In the genomic region with DNA sequence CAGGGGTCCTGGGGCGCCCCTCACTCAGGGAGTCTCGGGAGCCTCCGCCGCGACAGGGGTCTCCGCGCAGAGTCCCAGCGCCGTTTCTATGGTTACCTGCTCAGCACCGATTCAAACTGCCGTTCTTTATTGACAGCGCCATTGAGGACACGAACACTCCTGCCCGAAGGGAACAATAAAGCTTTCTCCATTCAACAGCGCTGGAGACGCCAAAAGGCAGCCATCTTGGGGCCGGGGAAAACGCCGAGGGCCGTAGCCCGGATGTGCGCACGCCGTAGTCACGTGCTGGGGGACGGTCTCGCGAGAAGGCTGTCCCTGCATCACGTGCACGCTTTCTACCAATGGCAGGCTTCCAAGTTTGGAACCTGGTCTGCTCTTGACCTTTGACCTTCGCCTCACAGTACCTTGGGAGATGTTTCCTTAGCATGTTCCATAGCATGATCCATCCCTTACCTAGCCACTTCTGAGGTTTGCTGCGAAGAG, we compare ENCODE assay signal across 8 mouse cellular contexts. TPM values are rescaled to one million over a fixed set of nuclear protein-coding genes. Genes with fewer than 3 reads are reported as not detected.
DNase-seq lines count a peak whose midpoint lies in the region; ATAC-seq lines count a peak whose summit lies in the region.

A gene (minus strand): TSS at position 252 of the 483 bp plus-strand sequence.

- ATAC-seq in hindbrain, embryonic 11.5 days (ENCODE audit: low FRiP score), result peak; percentile 96

- peak within 1 kb of the TSS; percentile 82 for H3K9ac ChIP-seq in hindbrain, embryonic 11.5 days (ENCODE audit: low read depth, low read length)

- peak; percentile 96 for DNase-seq in Muller cell, postnatal 12 days (ENCODE audit: inconsistent ontology term)
- DNase-seq in cerebellum, adult 9-11 months, result peak; percentile 97
- peak; percentile 93 to 98 for DNase-seq in frontal cortex, adult 2 months (ENCODE audit: extremely low spot score in 1 of 2, low spot score in 1 of 2)
- peak; percentile 97 for DNase-seq in hindbrain, embryonic 11.5 days (ENCODE audit: low spot score)
- peak; percentile 95 for DNase-seq in layer of hippocampus, postnatal 10 days (ENCODE audit: low spot score in 2 of 2)
- DNase-seq in lung, postnatal 10 days, result peak; percentile 96
- peak; percentile 89 for DNase-seq in ovary, postnatal 36 days (ENCODE audit: low spot score)
- DNase-seq in thymus, postnatal 25 days, result peak; percentile 87

- H3K9me3 ChIP-seq in hindbrain, embryonic 11.5 days (ENCODE audit: control insufficient read depth, low read length), result 0 out of 2 replicates have a peak, but pooled peaks cover 2% of the 10 kb centered on the region

- no peaks in the 10 kb centered on the region for H3K36me3 ChIP-seq in hindbrain, embryonic 11.5 days (ENCODE audit: control insufficient read depth, insufficient read depth, low read length)

- peaks cover 2% of the 10 kb centered on the region; the same call in 1 of the 2 replicates for H3K4me1 ChIP-seq in hindbrain, embryonic 11.5 days (replicated peaks; ENCODE audit: control insufficient read depth, insufficient read depth, low read length)

- peaks cover 11% of the 10 kb centered on the region for H3K27me3 ChIP-seq in hindbrain, embryonic 11.5 days (ENCODE audit: control insufficient read depth, insufficient read depth, low read length)

- 2% methylated on average over 31 of the region's 32 CpGs for WGBS in hindbrain, embryonic 11.5 days

- peak within 1 kb of the TSS; percentile 85 for H3K4me3 ChIP-seq in hindbrain, embryonic 11.5 days (ENCODE audit: low read depth, low read length)

- peak within 1 kb of the TSS; percentile 84 for H3K27ac ChIP-seq in hindbrain, embryonic 11.5 days (ENCODE audit: low read depth, low read length)

- H3K4me2 ChIP-seq in hindbrain, embryonic 11.5 days (replicated peaks; ENCODE audit: low read depth, low read length), result peak within 1 kb of the TSS; percentile 61

RNA-seq across cellular contexts. Expression of the gene that starts here (rescaled TPM):
- 7.4 and 7.5 TPM in 2 replicates for polyA plus RNA-seq in frontal cortex, adult 2 months (2012; rRNA removed)
- polyA plus RNA-seq in hindbrain, embryonic 11.5 days (2014; fragmentation: Nextera tagmentation; extraction: Ambion mirVana), result 3.5 and 4.1 TPM in 2 replicates
- total RNA-seq in layer of hippocampus, postnatal 10 days (2021), result 1 to 10 TPM; 6.6 to 7.7 TPM

Comparison
In these comparisons a context has a peak if more than half of its experiments do, and no peak if none do; other contexts are left out.
1. Peak in every context shown above with its lines: DNase-seq, ATAC-seq, H3K4me3 ChIP-seq and H3K27ac ChIP-seq.